Mouse (Mus musculus) gonadal fat pad, adult 2 months (tissue): ENCODE measurements around the gene Cnn3. TPM values are rescaled to one million over a fixed set of nuclear protein-coding genes. Genes with fewer than 3 reads are reported as not detected.

Experiments
- DNase-seq: peaks from one replicate; pipeline ENCODE4 v3.0.0-alpha.2; 2012; ENCODE audit warnings: low read depth
- polyA plus RNA-seq: library from polyadenylated mRNA; depleted of rRNA; stranded (reverse); fragments of >200 nt; gene quantifications from 2 replicates; pipeline ENCODE4 v1.2.3, GENCODE M21; 2012; rRNA removed

Cnn3 gene
- 101 and 104 TPM in 2 replicates for polyA plus RNA-seq

DNA sequence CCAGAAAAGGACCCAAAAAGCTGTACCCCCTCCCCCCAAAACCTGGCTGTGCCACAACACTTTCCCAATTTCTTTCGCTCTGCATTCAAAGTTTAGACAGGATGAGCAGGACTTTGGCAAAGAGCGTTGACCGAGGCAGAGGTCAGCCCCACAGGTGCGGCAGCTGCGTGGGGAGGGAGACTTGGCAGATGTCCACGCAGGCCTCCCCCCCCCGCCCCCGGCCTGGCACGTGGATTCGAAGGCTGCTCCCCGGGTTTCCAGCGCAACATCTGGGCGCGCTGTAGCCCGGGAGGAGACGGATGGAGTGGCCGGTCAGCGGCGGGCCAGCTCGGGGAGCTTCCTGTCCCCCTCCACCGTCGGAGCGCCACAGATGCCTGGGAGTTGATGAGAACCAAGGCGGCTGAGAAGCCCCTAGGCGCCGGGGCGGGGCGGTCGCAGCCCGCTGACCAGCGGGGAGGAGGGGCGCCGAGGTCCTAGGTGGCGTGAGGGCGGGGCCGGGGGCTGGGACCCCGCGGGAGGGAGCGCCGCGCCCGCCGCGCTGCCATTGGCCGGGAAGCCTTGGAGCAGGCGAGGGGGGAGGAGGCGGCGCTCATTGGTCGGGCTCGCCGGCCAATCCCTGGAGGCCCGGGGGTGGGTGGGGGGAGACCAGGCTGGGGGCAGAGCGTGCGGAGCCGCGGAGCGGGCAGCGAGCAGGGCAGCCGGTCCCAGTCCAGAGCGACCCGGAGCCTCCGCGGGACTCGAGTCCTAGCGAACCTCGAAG is at the start of gene Cnn3:
Gene Cnn3, plus strand, starts transcription at position 637 of the 760 bp plus-strand sequence.
- no peak for DNase-seq

DNA sequence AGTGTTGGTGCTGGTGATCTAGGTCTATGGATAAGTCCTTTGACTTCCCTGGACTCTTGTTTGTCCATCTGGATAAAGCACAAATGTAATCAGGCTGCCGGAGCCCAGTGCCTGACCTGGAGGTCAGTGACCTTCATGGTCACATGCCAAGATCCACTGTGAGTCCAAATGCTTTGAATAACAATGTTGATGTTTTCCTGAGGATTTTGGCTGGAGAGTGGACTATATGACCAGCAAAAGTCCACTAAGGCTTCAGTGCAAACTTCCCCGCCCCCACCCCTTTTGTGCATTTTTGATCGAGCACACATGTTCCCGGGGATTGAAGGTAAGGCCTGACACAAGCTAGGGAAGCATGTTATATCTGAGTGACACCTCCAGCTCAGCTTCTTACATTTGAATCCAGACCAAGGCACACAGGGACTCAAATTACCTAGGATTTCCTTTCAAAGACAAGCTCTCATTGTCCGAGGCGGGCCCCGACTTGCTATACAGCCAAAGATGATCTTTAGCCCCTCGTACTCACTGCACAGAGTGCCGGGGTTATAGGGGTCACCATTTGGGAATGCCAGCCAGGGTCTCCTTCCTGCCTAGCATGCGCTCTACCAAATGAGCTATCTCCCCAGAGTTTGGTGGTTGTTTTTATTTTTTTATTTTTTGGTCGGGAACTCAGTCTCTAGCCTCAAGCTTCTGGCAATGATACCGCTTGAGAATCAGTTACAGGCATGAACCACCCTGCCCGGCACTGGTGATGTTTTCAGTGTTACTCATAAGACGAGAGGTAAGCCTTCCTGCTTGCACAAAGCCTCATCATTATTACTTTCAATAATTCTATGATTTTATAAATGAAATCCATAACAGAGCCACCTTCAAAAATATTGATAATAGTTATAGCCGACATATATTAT is 47.3 kb upstream of the Cnn3 start:
- no peak for DNase-seq

DNA sequence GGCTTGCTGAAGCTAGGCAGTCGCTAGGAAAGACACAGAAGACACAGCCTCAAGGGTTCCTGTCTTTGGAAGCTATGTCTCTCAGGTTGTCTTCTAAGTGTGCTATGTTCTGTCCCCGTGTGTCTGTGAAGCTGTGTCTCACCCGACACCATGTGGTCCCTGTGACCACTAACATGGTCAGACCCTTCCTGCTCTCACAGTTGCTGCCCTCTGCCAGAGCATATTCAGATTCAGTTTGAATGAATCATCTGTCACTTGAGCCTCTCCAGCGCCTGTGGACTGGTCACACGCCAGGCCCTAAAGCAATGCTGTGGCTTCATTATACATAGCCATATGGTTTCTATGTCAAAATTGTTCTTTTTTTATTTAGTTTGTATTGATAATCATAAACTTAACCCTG is 46.6 kb upstream of the Cnn3 start:
- DNase-seq: no peak

DNA sequence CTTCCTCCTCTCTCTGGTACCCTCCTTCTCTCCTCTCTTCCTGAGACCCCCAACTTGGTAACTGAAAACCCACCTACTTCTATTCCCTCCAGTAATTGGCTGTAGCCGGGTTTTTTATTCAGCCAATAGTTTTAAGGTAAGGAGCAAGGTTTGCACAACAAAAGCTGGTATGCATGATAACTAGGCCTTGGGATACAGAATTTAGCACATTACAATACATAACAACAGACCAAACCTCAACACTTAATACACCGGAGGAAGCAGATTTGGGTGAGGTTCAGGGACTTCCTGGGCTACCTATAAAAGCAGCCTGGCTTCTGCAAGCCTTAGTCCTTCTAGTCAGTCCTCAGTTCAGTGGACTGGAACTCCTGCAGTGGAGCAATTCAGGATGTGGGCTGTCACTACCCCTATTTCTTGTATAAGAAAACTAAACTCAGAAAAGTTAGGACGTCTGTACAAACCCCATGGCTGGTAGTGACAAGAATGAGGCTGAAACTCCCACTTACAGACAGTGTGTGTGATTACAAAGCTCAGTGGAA is 38.8 kb upstream of the Cnn3 start:
- no peak for DNase-seq

DNA sequence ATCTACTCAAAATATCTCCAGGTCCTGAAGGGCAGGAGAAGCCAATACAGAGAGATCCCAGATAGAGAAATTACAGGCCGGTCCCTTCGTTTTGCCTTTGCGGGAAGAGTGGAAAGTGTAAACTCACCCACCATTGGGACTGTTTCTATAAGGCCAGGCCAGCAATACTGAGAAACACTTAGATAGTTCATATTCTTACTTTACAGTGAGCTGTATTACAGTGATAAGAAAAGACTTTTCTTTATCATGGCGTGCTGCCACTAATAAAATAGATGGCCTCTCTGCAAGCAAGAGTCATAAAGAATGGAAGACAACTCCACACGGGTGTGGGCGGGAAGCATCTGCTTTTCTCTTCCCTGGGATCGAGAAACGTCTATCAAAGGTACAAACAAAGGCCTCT is 36.9 kb upstream of the Cnn3 start:
- DNase-seq: no peak

DNA sequence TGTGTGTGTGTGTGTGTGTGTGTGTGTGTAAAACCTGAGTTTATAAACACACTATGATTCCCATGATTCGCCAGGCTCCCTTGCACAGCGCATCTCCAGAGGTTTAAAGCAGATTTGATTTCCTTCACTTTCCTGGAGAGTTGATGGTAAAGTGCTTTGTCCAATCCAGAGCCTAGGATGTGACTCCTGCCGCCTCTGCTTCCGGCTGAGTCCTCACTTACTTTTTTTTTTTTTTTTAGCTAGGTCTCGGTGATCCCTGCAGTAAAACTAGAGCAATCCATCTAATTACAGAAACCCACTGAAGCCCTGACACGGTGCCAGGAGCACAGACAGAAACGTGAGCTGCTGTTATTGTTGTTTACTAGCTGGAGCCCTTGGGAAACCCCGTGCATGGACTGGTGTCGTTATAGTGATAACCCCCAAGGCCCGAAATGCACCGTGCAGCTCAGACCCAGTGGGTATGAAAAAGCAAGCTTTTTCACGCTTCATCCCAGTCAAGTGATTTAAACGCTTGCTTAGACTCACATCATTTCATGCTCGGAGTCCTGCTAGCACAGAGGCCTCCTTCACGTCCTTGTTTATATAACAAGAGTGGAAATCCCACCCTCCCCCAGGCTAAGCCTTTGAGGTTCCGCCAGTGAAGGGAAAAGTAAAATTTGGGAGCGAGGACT is 36.3 kb upstream of the Cnn3 start:
- no peak for DNase-seq

DNA sequence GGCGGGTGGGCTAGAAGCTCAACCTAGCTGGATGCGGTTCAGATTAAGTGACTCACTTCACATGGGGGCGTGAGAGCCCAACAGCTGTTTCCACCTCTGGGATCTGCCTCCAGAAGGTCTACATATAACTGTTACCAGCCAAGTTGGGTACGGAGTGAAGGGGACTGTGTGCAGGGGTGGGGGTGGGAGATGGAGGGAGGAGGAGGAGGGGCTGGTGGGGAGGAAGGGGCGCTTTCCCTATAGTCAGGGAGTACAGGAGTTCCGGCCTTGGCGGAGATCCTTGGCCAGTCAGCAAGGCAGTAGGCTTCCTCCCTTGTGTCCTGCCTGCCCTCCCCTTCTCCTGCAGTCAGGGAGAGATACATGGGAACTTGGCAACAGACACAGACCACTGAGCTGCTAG is 35.6 kb upstream of the Cnn3 start:
- DNase-seq: no peak

DNA sequence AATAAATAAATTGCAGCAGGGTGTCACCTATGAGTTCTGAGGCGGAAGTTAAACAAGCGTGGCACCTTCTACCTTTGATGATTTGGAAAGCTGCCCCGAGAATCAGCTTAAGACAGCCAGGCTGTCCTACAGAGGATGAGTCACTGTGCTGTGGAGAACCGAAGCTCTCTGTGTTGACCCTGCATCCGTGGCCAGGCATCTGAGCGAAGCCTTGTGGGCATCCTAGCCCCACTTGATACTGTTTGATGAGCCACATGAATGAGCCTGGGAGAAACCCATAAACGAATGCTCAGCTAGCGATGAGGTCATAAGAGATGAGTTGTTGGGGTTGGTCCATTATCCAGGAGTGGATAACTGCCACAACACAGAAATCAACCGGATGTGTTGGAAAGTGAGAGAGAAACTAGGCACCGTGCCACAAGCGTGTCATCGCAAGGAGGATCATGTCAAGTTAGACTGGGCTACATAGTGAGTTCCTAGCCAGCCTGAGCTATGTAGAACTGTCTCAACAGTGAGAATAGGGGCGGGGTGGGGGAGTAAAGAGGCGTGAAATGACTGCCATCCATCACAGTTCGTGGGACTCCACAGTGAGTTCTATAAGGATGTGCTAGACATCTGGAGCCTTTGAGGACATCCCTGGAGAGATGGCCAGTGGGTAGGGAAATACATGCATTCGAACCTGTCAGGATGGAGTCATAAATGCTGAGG is 30.6 kb upstream of the Cnn3 start:
- no peak for DNase-seq

DNA sequence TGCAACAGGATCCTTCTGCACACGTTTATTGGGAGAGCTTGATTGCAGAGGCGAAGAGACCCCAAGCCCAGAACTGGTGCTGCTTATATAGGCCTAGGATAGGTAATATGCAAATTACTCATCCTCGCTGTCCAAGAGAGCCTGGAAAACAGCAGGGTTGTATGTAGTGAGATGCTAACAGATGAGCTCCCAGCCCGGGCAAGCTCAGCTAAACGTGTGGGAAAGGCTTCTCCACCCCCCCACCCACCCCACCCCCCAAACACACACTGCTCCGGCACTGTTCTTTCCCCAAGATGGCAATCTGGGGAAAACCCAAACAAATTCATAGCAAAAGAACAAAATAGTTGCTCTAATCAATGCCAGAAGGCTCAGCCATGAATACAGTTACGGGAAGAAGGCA is 29.7 kb upstream of the Cnn3 start:
- no peak for DNase-seq

DNA sequence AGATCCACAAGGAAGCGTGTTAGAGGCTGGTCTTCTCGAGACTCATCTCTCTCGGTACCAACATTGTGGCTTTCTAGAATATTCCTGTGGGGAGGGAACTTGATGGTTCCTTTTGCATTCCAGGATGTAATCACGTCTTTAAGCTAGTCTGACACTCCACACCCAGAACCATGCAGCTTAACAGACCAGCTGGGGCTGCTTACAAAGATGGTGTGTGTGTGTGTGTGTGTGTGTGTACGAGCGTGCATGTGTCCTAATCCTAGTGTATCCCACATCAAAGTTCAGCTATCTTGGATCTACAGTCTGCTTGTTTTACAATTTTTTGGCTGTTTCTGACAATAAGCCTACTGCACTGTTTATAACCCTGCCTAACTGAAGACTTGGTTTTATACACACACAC is 29.3 kb upstream of the Cnn3 start:
- no peak for DNase-seq

DNA sequence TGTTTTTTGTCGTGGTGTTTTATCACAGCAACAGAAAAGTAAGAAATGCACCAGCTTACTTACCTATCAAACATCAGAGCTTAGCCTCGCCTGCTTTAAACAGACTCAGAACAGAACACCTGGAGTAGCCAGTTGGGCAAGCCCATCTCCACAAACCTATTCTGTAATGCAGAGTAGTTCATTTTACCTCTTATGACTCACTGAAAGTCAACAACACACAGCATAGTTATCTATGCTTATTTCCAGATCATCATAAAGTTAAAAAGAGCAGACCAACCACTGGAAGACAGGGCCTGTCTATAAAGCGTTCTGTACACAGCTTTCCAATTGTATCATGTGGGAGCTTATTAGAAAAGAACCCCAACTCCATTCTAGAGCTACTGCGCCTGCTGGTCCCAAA is 24.9 kb upstream of the Cnn3 start:
- no peak for DNase-seq

DNA sequence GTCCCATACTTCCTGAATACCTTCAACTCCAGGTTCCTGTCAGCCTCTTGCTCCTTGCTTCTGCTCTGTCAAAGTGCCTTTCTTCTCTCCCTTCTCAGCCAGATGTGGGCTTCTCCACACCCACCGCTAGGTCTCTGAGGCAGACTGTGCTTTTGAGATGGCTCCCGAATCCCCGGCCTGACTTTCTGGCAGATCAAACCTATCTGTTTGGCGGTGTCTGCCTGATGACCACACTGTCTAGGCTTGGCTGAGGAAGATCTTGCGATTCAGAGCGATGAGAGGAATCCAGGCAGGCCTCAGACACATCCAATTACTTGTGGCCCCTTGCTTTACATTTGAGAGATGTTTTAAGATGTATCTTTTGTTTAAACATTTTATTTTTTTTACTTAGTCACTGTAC is 24.2 kb upstream of the Cnn3 start:
- DNase-seq: no peak

DNA sequence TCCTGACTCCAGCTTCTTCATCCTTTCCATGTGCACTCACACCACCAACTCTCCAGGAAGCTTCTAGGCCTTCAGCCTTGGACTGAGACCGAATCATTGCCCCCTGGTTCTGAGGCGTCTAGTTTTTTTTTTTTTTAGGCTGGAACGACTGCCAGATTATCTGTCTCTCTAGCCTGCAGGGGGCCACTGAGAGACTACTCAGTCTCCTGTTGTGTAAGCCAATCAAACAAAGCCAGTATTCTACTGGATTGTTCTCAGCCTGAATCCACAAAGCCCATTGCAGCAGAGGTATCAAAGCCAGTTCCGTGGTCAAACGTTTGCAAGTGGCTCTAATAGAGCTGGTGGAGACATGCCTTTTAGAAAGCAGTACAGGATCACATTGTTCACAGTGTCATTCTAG is 22.8 kb upstream of the Cnn3 start:
- DNase-seq: no peak

DNA sequence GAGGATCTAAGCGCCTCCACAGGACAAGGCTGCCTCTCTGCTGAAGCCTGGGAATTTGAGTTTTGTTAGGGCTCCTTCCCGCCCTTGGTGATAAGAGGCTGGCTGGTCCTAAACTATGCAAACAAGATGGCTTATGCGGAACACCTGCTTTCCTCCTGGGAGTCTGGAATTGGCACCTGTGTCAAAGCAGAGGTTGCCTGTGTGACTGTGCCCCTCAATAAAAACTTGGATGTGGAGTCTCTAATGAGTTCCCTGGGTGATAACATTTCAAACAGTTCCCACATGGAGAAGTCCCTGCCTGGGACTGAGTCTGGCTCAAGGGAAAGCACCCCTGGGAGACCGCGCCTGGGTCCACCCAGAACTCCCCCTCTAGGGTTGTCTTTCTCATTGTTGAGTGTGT is 21.2 kb upstream of the Cnn3 start:
- no peak for DNase-seq

DNA sequence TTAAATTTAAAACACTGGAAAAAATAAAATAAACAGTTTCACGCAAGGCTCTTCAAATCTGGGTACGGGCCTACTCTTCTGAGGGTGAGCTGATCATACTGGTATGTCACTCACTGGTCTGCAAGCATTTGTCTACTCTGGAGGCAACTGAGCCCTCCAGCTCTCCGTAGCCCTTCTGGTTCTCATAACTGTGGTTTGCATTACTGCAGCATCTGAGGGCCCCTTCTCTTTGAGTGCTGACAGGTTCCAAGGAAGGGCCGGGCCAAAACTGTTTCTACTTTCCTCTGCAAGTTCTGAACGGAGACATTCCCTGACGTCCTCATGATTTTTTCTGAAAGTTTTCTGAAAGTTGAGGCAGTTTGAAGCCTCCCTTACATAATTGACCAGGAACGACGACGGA is 18.9 kb upstream of the Cnn3 start:
- DNase-seq: no peak

DNA sequence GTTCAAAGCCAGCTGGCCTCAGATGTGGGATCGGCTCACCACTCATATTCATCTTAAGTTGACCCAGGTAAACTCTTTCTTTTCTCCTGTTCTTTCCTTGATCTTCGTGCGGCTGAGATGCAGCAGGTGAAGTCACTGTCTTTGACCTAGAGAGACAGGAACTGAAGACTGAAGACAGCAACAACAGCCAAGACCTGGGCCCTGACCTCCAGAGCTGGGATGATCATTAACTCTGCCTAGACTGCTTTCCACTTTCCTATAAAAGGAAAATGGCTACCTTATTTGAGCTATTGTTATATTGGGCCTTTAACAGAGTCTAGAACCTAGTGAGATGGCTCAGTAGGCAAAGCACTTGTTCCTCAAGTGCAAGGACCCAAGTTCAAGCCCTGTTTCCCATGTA is 17.9 kb upstream of the Cnn3 start:
- DNase-seq: no peak

DNA sequence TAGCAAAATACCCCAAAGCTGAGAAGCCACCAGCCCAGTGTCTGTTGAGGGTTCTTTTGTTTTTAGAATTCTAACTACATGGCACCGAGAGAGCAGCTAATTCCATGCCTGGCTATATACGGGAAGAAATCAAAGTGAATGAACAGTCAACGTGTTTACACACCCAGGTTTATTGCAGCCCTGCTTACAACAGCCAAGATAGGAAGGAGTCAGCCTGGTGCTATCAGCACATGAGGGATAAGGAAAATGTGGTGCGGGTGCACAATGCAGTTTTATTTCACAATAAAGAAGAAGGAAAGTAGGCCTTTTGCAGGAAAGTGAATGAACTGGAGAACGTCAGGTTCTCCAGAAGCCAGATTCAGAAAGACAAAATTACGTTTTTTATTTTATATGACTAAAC is 14.8 kb upstream of the Cnn3 start:
- no peak for DNase-seq

DNA sequence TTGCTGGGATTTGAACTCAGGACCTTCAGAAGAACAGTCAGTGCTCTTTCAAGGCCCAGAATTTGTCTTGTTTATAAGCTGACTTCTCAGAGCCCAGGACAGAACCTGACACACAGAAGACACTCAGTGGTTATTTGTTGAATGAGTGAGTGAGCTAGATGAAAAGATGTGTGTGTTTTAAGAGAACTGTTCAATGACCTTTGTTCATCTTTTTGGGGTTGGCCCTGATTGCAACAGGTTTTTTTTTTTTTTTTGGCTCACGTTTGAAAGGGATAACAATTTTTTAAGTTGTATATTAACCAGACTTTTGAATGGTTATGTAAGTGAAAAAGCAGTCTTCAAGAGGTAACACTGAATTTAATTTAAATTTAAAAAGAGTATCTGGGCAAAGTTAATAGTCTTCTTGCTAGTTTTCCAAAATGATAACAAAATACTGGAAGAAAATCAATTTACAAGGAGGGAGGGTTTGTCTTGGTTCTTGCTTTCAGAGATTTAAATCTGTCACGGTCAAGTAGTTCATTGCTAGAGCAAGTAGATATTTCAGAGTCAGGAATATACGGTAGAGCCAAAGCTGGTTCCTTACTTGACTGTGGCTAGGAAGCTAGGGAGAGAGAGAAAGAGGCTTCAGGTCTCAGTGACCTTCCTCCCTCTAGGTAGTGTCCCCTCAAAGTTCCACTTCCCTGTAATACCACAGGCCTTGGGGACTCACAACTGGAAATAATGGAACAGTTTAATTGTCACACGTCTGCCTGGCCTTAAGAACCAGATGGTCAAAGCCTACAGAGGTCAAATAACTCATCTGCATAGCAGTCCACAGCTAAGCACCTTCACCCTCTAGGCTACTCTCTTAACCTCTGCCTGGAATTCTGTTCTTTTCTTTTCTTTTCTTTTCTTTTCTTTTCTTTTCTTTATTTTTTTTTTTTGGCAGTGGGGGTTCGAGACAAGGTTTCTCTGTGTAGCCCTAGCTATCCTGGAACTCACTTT is 9.8 kb upstream of the Cnn3 start:
- no peak for DNase-seq

DNA sequence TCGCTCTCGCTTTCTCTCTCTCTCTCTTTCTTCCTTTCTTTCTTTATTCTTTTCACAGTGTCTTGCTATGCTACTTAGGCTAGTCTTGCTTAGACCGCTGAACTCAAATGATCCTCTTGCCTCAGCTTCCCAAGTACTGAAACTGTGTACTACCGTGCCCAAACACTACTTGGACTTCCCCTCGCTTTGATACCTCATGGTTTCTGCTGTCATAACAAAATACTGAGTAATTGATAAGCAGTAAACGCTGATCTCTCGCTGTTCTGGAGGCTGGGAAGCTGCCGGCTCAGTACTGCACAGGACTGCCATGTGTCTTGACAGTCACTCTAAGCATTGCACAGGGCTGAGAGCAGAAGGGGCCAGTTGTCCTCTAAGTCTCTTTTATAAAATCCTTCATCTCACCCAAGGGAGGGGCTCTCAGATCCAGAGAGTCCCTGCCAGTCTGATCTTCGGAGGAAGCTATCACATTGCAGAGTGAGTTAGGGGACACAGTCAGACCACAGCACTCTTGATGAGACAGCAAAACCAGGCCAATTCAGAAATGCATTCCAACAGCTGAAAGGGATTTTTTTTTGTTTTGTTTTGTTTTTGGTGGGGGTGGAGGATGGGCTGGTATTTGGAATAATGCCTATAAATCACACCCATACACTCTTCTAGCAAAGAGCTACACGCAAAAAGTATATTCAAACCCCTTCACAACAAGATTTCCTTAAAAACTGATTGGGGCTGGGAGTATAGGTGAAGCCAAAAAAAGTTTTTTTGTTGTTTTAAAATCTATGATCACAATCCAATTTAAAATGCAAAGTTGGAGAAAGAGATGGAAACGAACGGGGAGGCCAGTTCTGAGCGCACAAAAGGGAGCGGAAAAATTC is 8.7 kb upstream of the Cnn3 start:
- no peak for DNase-seq

DNA sequence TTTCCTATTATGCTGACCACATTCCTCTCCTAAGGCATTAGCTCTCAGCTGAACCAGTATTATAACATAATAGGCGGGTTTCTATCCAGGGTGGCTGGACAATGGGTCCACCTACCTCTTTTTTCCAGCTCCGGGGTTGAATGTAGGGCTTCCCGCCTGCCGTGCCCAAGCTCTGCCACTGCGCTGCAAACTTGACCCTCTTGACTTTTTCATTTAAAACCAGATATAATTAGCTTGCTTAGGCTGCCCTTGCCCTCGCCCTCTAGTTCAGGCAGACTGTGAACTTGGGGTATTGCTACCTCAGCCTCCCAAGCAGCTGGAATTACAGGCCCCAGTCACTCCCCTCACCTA is 8.1 kb upstream of the Cnn3 start:
- no peak for DNase-seq
